Mouse (Mus musculus) testis, adult 2 months (tissue): Measurements from ENCODE around the gene Barx1.

Experiments
- CTCF ChIP-seq: fragments of 200-500 bp; IDR thresholded peaks from 2 replicates; pipeline ENCODE4 v1.5.1; 2012; ENCODE audit warnings: low read depth, mild to moderate bottlenecking, inconsistent platforms, low read length, moderate library complexity; ENCODE audit not compliant: control insufficient read depth, insufficient read depth, insufficient replicate concordance
- POLR2A ChIP-seq: fragments of 200-500 bp; IDR thresholded peaks from 2 replicates; pipeline ENCODE4 v1.6.1; 2012; ENCODE audit warnings: low read depth, mild to moderate bottlenecking, inconsistent platforms, low read length, moderate library complexity; ENCODE audit not compliant: control insufficient read depth

DNA sequence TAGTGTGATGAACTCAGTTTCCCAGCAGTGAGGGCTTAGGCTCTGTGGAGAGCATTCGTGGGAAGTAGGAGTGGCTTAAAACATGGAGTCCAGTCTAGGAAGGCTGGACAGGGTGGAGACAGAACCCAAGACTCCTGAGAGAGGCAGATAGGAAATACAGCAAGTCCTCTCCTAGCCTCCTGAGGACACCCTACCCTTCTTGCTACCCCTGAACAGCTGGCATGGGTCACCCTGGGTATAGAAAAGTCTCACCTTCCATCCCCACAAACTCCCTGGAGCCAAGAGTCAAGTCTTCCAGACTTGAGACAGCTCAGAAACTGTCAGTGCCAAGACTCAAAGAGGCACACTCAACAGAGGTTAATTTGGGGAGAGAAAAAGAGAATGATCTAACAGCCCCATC lies 1.2 kb upstream of the Barx1 start:
- TF ChIP-seq CTCF, result no peak
- no peak for TF ChIP-seq POLR2A
